Mouse (Mus musculus): Measurements from ENCODE around the gene Fam129c.

Fam129c gene

GRCm38 (mm10) chr8:71597451-71597850, at the start of gene Fam129c:
TSS of gene Fam129c (plus strand) at chr8:71597648.
- DNase-seq = no peak

DNA sequence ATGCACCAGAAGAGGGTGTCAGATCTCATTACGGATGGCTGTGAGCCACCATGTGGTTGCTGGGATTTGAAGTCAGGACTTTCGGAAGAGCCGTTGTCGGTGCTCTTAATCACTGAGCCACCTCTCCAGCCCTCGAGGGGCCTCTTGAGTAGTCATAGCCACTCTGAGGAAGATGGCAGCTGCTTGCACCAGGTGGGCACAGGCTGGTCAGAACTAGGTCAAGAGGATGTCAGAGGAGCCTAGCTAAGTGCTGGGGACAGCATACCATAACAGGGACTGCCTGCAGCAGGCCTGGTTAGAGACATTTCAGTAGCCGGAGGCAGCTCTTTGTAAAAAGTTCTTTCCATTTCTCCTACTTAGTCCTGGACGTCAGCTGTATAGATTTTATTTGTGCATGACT, 46.7 kb upstream of the Fam129c start:
- DNase-seq = no peak

GRCm38 (mm10) chr8:71552770-71553169, 44.7 kb upstream of the Fam129c start:
- no peak for DNase-seq

DNA sequence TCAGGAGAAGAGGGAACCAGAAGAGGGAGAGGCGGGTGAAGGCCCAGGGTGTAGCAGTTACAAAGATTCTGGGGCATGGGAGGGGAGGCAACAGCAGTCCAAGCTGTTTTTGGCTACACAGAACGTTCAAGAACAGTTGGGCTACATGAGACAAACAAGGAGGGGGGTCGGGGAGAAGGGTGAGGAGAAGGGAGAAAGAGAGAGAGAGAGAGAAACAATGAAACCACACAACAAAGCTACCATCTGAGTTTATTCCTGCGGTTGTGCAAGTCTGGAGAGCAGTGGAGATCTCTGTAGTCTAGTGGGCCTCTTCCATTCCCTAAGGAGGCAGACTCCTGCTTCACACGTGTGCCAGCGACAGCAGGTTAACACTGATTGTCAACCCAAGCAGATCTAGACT, 43.4 kb upstream of the Fam129c start:
- no peak for DNase-seq

DNA sequence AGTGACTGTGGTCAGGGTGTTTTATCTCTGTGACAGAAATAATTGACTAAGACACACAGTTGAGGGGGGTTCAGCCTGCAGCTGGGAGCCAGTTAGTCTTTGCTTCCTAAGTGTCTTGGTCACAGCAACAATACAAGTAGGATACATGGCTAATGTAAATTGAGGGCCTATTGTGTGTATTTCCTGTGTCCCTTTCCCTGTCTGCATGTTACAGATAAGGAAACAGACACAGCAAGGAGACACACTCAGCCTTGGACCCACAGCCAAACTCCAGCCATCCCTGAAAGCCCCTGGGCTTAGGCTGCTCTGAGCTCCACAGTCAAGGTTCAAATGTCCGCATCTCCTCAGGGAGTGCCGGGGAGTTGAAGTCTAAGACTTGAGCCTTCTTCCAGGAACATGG, 42.8 kb upstream of the Fam129c start:
- no peak for DNase-seq

DNA sequence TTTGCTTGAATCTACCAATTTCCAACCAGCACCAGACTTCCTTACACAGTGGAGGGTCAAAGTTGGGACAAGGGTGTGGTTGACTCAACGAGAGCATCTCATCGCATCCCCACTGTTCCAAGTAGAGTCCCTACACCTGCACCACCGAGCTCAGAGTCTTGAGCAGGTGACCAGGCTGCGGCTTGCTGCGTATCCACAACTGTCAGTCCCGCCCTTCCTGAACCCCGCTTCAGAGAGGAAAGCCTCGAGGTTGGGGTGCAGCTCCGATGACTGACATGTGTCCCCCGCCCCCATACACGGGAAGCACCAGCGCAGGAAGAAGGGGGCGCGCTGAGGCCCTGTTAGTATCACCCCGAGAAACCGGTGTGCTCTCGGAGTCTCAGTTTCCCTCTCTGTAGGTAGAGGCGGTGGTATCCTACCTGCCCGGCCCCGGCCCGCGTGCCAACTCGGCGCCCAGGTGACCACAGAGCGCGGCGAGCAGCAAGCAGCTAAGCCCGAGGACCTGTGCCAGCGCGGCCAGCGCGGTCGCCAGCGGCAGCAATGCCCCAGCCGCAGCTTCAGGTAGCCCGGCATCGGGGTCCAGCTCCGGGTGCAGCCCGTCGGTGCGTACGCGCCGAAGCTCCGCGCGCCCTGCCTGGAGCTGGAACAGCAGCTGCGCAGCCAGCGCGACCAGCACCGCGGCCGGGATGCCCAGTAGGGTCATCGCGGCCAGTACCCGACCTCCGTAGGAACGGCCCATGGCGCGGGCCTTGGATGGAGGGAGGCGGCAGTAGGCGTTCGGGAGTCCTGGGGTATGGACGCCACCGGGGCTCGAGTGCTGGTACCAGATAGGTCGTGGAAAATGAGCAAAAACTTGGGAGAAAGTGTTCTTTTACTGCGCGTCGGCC, 39.1 kb upstream of the Fam129c start, which contains the start of gene Tmem221:
TSS of gene Tmem221 (minus strand) at position 801 of the 887 bp plus-strand sequence.
- DNase-seq = no peak

GRCm38 (mm10) chr8:71558958-71559690, 38.3 kb upstream of the Fam129c start:
- peak; percentile 79 for DNase-seq

GRCm38 (mm10) chr8:71560071-71560470, 37.4 kb upstream of the Fam129c start:
- no peak for DNase-seq

- DNase-seq = no peak
These were observed 36.7 kb upstream of the Fam129c start for GRCm38 (mm10) chr8:71560765-71561164.

GRCm38 (mm10) chr8:71561401-71561800, 36.0 kb upstream of the Fam129c start:
- no peak for DNase-seq

DNA sequence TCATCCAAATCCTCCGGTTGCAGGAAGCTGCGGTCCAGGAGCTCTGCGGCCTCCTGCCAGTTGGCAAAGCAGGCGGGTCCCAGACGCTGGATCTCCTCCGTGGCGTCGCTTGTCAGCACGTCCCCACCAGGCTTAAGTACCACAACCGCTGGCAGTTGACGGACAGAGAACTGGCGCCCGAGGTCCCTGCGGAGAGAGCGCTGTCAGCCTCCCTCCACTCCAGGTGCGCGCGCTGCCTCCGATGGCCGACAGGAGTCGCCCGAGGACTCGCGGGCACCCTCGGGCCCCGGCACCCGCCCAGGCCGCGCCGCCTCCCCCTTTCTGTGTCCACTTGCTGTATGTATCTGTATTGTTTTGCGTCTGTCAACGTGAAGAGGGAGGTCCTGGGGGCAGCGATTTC, 34.7 kb upstream of the Fam129c start:
- no peak for DNase-seq

DNA sequence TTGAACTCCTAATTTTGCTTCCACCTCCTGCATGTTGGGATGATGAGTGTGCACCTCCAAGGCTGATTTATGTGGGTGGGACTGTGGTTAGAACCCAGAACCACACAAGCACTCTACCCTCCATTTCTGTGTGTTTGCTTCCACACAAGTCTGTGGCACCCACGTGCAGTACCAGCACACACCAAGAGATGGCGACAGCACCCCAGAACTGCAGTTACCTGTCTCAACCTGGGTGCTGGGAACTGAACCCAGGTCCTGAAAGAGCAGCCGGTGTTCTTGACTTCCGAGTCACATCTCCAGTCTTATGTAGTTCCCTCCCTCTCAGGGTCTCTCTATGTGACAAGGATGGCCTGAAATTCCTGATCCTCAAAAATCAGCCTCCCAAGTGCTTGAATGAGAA, 33.5 kb upstream of the Fam129c start:
- no peak for DNase-seq

DNA sequence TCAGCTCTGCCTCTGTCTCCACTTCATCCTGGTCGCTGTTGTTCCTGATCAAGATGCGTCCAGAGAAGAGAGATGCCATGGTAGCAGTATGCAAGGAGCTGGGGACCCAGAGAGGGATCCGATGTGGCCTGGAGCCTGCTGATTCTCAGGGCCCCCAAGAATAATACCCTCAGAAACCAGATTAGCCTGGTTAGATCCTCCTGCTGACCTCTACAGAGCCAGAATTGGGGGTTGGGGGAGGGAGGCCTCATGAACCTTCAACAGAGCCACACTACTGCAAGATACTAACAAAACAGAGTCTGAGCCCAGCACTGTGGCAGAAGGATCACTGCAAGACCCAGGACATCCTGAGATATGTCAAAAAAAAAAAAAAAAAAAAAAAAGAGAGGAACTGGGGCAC, 30.9 kb upstream of the Fam129c start, which contains the start of gene Nxnl1:
TSS of gene Nxnl1 (minus strand) at position 101 of the 400 bp plus-strand sequence.
- DNase-seq = no peak

DNA sequence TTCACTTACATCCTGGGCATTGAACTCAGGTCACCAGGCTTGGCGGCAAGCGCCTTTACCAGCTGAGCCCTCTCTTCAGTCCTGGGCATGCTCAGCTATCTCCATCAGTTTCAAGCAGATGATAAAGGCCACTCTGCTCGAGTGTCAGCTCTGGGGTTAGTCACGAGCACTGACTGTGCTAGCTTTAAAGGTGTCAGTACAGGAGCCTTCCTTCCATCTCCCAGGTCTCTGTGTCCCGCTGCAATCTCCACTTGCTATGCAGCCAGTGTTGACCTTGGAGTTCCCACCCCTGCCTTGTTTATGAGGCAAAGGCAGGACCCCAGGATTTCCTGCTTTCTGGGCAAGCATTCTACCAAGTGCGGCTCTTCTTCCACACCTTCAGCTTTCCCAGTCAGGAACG, 29.9 kb upstream of the Fam129c start:
- no peak for DNase-seq

GRCm38 (mm10) chr8:71568387-71568937, 29.0 kb upstream of the Fam129c start, which contains the start of gene Slc27a1:
TSS of gene Slc27a1 (plus strand) at chr8:71568882.
- DNase-seq = peak; percentile 76

DNA sequence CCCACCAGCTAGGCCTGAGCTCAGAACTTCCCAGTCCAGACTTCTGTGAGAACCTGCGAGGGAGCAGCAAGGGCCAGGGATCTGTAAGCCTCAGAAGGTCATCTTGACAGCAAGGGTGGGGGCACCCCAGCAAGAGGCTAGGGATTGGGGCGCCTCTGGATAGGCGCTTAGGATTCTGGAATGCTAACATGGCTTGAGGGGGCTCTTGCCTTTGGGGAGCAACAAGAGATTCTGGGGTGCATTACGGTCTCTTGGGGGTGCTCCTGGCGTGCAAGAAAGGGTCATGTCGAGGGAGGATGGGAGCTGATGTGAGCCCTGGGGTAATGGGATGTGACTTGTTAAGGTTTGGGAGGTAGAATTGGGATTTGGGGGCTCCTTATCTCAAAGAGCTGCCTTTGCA, 28.5 kb upstream of the Fam129c start:
- DNase-seq = no peak

GRCm38 (mm10) chr8:71569366-71570290, 27.8 kb upstream of the Fam129c start:
- peak; percentile 95 for DNase-seq

DNA sequence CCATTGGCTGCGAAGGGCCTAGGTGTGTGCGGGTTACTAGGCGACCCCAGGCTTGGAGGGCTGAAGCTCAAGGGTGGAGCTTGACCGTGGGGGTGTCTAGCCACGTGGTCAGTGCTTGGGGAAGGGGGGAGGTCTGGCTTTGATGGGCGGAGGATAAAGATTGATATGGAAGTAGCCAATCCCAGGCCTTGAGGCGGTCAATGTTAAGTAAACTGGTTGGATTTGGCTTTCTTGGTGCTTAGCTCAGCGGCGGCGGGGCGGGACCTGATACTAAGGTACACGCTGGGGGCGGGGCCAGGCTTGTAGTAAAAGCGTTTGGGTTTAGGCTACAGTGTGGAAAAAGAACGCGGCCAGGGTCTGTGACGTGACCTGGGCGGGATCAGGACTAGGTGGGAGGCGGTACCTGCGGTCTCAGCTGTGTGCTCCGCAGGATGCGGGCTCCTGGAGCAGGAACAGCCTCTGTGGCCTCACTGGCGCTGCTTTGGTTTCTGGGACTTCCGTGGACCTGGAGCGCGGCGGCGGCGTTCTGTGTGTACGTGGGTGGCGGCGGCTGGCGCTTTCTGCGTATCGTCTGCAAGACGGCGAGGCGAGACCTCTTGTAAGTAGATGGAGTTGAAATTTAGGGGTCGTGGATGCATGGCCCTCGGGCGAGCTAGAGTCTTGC, 27.0 kb upstream of the Fam129c start:
- peak; percentile 99 for DNase-seq

DNA sequence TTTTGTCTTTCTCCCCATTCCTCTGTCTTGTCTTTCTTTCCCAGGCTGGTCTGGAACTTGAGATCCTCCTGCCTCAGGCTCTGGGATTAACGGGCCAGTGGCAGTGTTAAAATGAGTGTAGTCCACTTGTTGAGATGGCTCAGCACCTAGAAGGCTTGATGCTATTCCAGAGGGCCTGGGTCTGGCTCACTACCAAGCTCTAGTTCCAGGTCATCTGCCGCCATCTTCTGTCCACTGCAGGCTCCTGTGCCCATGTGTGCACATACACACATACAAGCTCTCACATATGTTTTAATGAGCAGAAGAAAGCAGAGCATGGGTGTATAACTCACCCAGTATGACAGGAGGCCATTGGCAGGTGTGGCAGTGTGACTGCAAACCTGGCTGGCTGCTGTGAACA, 25.4 kb upstream of the Fam129c start:
- no peak for DNase-seq

DNA sequence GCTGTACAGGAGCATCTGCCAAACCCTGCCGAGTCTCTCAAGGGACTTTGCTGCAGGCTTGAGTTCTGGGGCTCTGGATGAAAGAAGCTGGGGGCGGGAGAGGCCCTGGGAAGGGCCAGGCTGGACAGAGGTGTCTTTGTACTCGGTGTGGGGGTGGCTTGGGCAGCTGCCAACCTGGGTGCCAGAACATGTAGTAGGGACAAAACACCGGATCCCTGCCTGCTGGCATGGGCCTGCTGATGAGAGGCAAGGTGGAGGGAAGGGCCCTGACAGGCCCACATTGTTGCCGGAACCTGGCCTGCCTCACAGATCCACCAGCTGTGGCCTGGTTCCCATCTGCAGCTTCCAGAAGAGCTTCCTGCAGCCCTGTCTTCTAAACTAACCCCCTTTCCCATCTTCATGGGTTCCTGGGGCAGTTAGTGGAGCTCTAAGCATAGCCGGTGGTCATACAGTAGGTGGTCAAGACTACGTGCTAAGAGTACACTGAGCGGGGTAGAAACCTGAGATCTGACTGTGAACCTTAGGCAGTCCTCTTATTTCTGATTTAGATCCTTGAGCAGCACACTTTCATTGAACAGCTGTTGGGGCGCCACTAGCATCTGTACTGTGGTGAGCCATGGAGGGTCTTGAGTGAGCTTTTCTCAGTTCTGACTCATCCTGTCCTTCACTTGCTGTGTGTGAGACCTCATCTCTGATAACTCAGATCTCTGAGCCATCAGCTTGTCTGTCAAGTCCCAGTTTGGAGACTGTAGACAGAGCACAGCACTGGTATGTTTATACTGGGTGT, 24.4 kb upstream of the Fam129c start:
- DNase-seq = peak; percentile 93

GRCm38 (mm10) chr8:71574426-71574825, 23.0 kb upstream of the Fam129c start:
- DNase-seq = no peak
